13 mouse cellular contexts compared by ENCODE assay signal in genomic region chr5:150996586-150996985, GRCm38 (mm10). TPM values are rescaled to one million over a fixed set of nuclear protein-coding genes. Genes with fewer than 3 reads are reported as not detected.
DNase-seq lines count a peak whose midpoint lies in the region; ATAC-seq and TF ChIP-seq lines count a peak whose summit lies in the region.
"Had no signal": no experiment of that assay in that cellular context is flagged by ENCODE, and none has a peak within 500 bp of the region (broad histone marks: within the 10 kb centered on the region; RNA-seq: fewer than 3 reads in every experiment).

No protein-coding gene starts in this region.

- in situ Hi-C loops in Patski (cut with MboI; ENCODE audit: low pct_unique_long_range_greater_than_20kb): no loop called here

- CTCF ChIA-PET in Patski (lab: Charles Lee): interaction anchor here (1.4 kb wide), 1 partner anchor 57 kb away, joined by 4 read pairs; no protein-coding TSS in a partner anchor

- no peak for TF ChIP-seq CTCF in Patski (IDR thresholded peaks at IDR 0.05)

- POLR2A ChIA-PET in Patski (lab: Charles Lee): interaction anchor here (0.6 kb wide), 1 partner anchor 22 kb away, joined by 4 read pairs; no protein-coding TSS in a partner anchor

- H3K9me3 ChIP-seq in heart, embryonic 14.5 days (ENCODE audit: control insufficient read depth, low read length): no peaks in the 10 kb centered on the region
- H3K9me3 ChIP-seq: forebrain, embryonic 12.5 days had no signal

- no peak overlapping the region for H3K9ac ChIP-seq in heart, embryonic 14.5 days (ENCODE audit: low read length)
- H3K9ac ChIP-seq: forebrain, embryonic 12.5 days had no signal

- H3K4me1 ChIP-seq in heart, embryonic 14.5 days (ENCODE audit: control insufficient read depth in 2 of 2, insufficient read depth in 2 of 2, low read length in 2 of 2): no peaks in the 10 kb centered on the region
- H3K4me1 ChIP-seq: forebrain, embryonic 12.5 days had no signal

- intact Hi-C loops in heart, postnatal 10 days (cut with DNase I): no loop called here

- no peak overlapping the region for H3K27ac ChIP-seq in heart, embryonic 14.5 days (replicated peaks in 1 of 2; ENCODE audit: control insufficient read depth in 1 of 2, insufficient read depth in 1 of 2, low read depth in 2 of 2, low read length in 2 of 2)
- H3K27ac ChIP-seq: forebrain, embryonic 12.5 days had no signal

- no peak overlapping the region for H3K4me3 ChIP-seq in heart, embryonic 14.5 days (ENCODE audit: control insufficient read depth in 1 of 2, insufficient read depth in 1 of 2, low read depth in 1 of 2, low read length in 2 of 2)
- H3K4me3 ChIP-seq: forebrain, embryonic 12.5 days had no signal

- WGBS in heart, embryonic 14.5 days: 49% methylated on average over 2 of the region's 2 CpGs

- DNase-seq in heart, postnatal 10 days: no peak
- DNase-seq in 3134 (ENCODE audit: extremely low read depth, insufficient read length, low spot score) (peak; percentile 84), Patski (ENCODE audit: low read depth, low spot score) (peak; percentile 75)
- peak; percentile 61 for DNase-seq in gonadal fat pad, adult 2 months (ENCODE audit: low read depth)
- DNase-seq in kidney, postnatal 14 days: no peak
- no peak for DNase-seq in spleen, postnatal 4 days (ENCODE audit: low spot score in 2 of 2)
- DNase-seq: cerebellum, postnatal 14 days; left cerebral cortex, postnatal 4 days; lung, adult 2 months had no signal

- ATAC-seq in heart, embryonic 14.5 days (ENCODE audit: insufficient number of reproducible peaks, insufficient read depth, low FRiP score, low read depth): 0 out of 2 replicates have a peak, but pooled peaks have one; percentile 21
- ATAC-seq in Patski: peak; percentile 100

- no peak overlapping the region for H3K4me2 ChIP-seq in heart, embryonic 14.5 days (ENCODE audit: low read length)
- H3K4me2 ChIP-seq: forebrain, embryonic 12.5 days had no signal

- no peaks in the 10 kb centered on the region for H3K27me3 ChIP-seq in heart, embryonic 14.5 days (ENCODE audit: control insufficient read depth, insufficient read depth, low read length)
- H3K27me3 ChIP-seq in Patski: no peaks in the 10 kb centered on the region
- H3K27me3 ChIP-seq: CH12.LX; forebrain, embryonic 12.5 days had no signal

- no peaks in the 10 kb centered on the region for H3K36me3 ChIP-seq in heart, embryonic 14.5 days (ENCODE audit: control insufficient read depth, insufficient read depth, low read length)
- H3K36me3 ChIP-seq: forebrain, embryonic 12.5 days had no signal

RNA-seq across cellular contexts. Expression of gene Kl, which starts 44.2 kb away (rescaled TPM):
- 0.70 and 1.2 TPM in 2 replicates for polyA plus RNA-seq in heart, embryonic 14.5 days (2014; fragmentation: Nextera tagmentation; extraction: Ambion mirVana)
- total RNA-seq in heart, postnatal 10 days (2021): under 1 TPM in 1 of 2 experiments, not detected in 1; 0.05 TPM
- 0.04 TPM for polyA plus RNA-seq in Patski (2021)
- polyA plus RNA-seq in gonadal fat pad, adult 2 months (2012; rRNA removed): 0.35 and 0.94 TPM in 2 replicates
- total RNA-seq: CH12.LX; megakaryocyte progenitor cell, adult 5-6 weeks had no signal

Comparison
In these comparisons a context has a peak if more than half of its experiments do, and no peak if none do; other contexts are left out.
1. DNase-seq: peak in 3134 (single experiment), Patski (single experiment) and gonadal fat pad, adult 2 months (single experiment); none in heart, postnatal 10 days (0 of 2), kidney, postnatal 14 days (single experiment) and spleen, postnatal 4 days (0 of 2).